Mouse (Mus musculus): Measurements from ENCODE around the gene Cbl.

The Cbl gene

GRCm38 (mm10) chr9:44106182-44106581 is 127.7 kb downstream of the Cbl start:
- no peak for DNase-seq (ENCODE audit: low spot score)

- DNase-seq (ENCODE audit: low spot score) = no peak
Measured at GRCm38 (mm10) chr9:44105781-44106180, 128.1 kb downstream of the Cbl start.

GRCm38 (mm10) chr9:44104881-44105280 is 129.0 kb downstream of the Cbl start:
- no peak for DNase-seq (ENCODE audit: low spot score)

GRCm38 (mm10) chr9:44101490-44101889 is 132.4 kb downstream of the Cbl start, which contains the start of gene Mfrp:
Gene Mfrp (plus strand): TSS chr9:44101729.
- DNase-seq (ENCODE audit: low spot score) = no peak

- no peak for DNase-seq (ENCODE audit: low spot score)
Measured at GRCm38 (mm10) chr9:44096536-44096935, 137.3 kb downstream of the Cbl start.

GRCm38 (mm10) chr9:44095781-44096180 is 138.1 kb downstream of the Cbl start:
- no peak for DNase-seq (ENCODE audit: low spot score)

- no peak for DNase-seq (ENCODE audit: low spot score)
Measured at GRCm38 (mm10) chr9:44094737-44095136, 139.1 kb downstream of the Cbl start.

GRCm38 (mm10) chr9:44093612-44094503 is 140.0 kb downstream of the Cbl start:
- DNase-seq (ENCODE audit: low spot score) = no peak

All from ovary, postnatal 10 days (tissue).